Mouse (Mus musculus) bone marrow, adult 2 months (tissue): ENCODE data around the gene Slc8b1.

Source experiments
- CTCF ChIP-seq: fragments of 200-500 bp; IDR thresholded peaks from 2 replicates; pipeline ENCODE4 v1.5.1; 2011; ENCODE audit warnings: low read length, control low read depth; ENCODE audit not compliant: control insufficient read depth, insufficient read depth
- POLR2A ChIP-seq: fragments of 200-500 bp; IDR thresholded peaks from 2 replicates; pipeline ENCODE4 v1.6.1; 2011; ENCODE audit warnings: low read depth, mild to moderate bottlenecking, control low read depth, low read length, borderline replicate concordance; ENCODE audit not compliant: control insufficient read depth

DNA sequence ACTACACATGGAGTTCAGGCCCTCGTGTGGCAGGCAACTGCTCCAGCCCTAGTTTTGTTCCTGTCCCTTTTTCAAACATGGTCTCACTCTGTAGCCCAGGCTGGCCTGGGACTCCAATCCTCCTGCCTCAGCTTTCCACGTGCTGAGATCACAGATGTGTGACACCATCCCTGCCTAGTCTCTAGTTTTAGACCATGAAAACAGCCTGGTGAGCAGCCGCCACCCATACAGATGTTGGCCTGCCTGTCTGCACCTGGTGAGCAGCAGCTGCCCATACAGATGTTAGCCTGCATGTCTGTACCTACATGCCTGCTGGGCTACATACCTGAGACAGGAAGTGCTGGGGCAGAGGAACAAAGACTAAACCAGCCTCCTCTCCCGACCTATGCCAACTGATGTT lies 11.8 kb upstream of the Slc8b1 start:
- no peak for TF ChIP-seq CTCF
- no peak for TF ChIP-seq POLR2A
